Mouse (Mus musculus) forebrain, embryonic 12.5 days (tissue): ENCODE data around the gene Prkcb. TPM values are rescaled to one million over a fixed set of nuclear protein-coding genes. Genes with fewer than 3 reads are reported as not detected.

Experiments
- ATAC-seq: fragments of 200-750 bp; cut with Nextera tagmentation; 2 replicates; pipeline ENCODE4 v1.8.0; 2017; ENCODE audit warnings: moderate TSS enrichment; ENCODE audit not compliant: low FRiP score
- H3K27ac ChIP-seq: fragments of 300-500 bp; sonication (generic); 2 replicates; pipeline ENCODE4 v1.5.1; 2016; ENCODE audit warnings: mild to moderate bottlenecking
- H3K27me3 ChIP-seq: fragments of 300-500 bp; sonication (generic); 2 replicates; pipeline ENCODE4 v1.6.1; 2016; ENCODE audit warnings: mild to moderate bottlenecking
- H3K36me3 ChIP-seq: fragments of 300-500 bp; sonication (generic); replicated peaks from 2 replicates; pipeline ENCODE4 v1.6.1; 2016; ENCODE audit warnings: mild to moderate bottlenecking
- H3K4me1 ChIP-seq: fragments of 300-500 bp; sonication (generic); 2 replicates; pipeline ENCODE4 v1.6.1; 2016
- H3K4me2 ChIP-seq: fragments of 300-500 bp; sonication (generic); 2 replicates; pipeline ENCODE4 v1.6.1; 2016; ENCODE audit warnings: mild to moderate bottlenecking, moderate library complexity
- H3K4me3 ChIP-seq: fragments of 300-500 bp; sonication (generic); replicated peaks from 2 replicates; pipeline ENCODE4 v1.5.1; 2016; ENCODE audit warnings: mild to moderate bottlenecking
- H3K9ac ChIP-seq: fragments of 300-500 bp; sonication (generic); 2 replicates; pipeline ENCODE4 v1.6.1; 2016; ENCODE audit warnings: mild to moderate bottlenecking
- H3K9me3 ChIP-seq: fragments of 300-500 bp; sonication (generic); 2 replicates; pipeline ENCODE4 v1.6.1; 2016
- WGBS: fragments of 180-500 bp; shearing (Covaris S2); methylation state at CpG from one replicate; pipeline ENCODE4 v1.1.7; 2016; 5-methylcytosine and 5-hydroxymethylcytosine counted together
- polyA plus RNA-seq: library from polyadenylated mRNA; unstranded; fragments of >200 nt; fragmentation: Nextera tagmentation; extraction: Ambion mirVana; gene quantifications from 2 replicates; pipeline ENCODE4 v1.2.1, GENCODE M21; 2016

The Prkcb gene
- polyA plus RNA-seq, 1 experiment from 2014 or later, result 18.5 TPM

- ATAC-seq, result no peak
These were observed 240.1 kb downstream of the Prkcb start for GRCm38 (mm10) chr7:122528646-122529045.

GRCm38 (mm10) chr7:122533566-122534360, 245.2 kb downstream of the Prkcb start:
- Histone ChIP-seq H3K4me1 (peaks cover 4% of the 10 kb centered on the region), H3K36me3 (no peaks in the 10 kb centered on the region)
- 92% methylated on average over 9 of the region's 9 CpGs for WGBS

More at GRCm38 (mm10) chr7:122528646-122529045, 240.1 kb downstream of the Prkcb start:
- 98% methylated on average over 5 of the region's 5 CpGs for WGBS
- Histone ChIP-seq H3K4me3 (no peak overlapping the region), H3K9ac (no peak overlapping the region), H3K4me1 (peaks cover 4% of the 10 kb centered on the region), H3K36me3 (no peaks in the 10 kb centered on the region), H3K27me3 (no peaks in the 10 kb centered on the region), H3K4me2 (no peak overlapping the region), H3K27ac (no peak overlapping the region), H3K9me3 (no peaks in the 10 kb centered on the region)

GRCm38 (mm10) chr7:122544616-122545015, 256.1 kb downstream of the Prkcb start:
- H3K4me3 ChIP-seq, result no peak overlapping the region
- H3K36me3 ChIP-seq, result no peaks in the 10 kb centered on the region
- H3K27ac ChIP-seq, result no peak overlapping the region
- peaks cover 15% of the 10 kb centered on the region; the same call in 1 of the 2 replicates for H3K27me3 ChIP-seq
- H3K9me3 ChIP-seq, result no peaks in the 10 kb centered on the region
- no peaks in the 10 kb centered on the region; the same call in 1 of the 2 replicates for H3K4me1 ChIP-seq
- H3K9ac ChIP-seq, result no peak overlapping the region
- 88% methylated on average over 3 of the region's 3 CpGs for WGBS
- ATAC-seq, result no peak
- no peak overlapping the region for H3K4me2 ChIP-seq

More at GRCm38 (mm10) chr7:122533566-122534360, 245.2 kb downstream of the Prkcb start:
- Histone ChIP-seq H3K4me2 (no peak overlapping the region), H3K4me3 (no peak overlapping the region), H3K27ac (no peak overlapping the region), H3K27me3 (no peaks in the 10 kb centered on the region), H3K9ac (no peak overlapping the region), H3K9me3 (no peaks in the 10 kb centered on the region)
- no peak for ATAC-seq

- no peak overlapping the region for H3K4me2 ChIP-seq
- ATAC-seq, result no peak; the same call in 1 of the 2 replicates
- no peak overlapping the region for H3K9ac ChIP-seq
- peaks cover 25% of the 10 kb centered on the region for H3K4me1 ChIP-seq
- H3K27ac ChIP-seq, result no peak overlapping the region
- WGBS, result 27% methylated on average over 6 of the region's 6 CpGs
- H3K4me3 ChIP-seq, result no peak overlapping the region
- H3K9me3 ChIP-seq, result no peaks in the 10 kb centered on the region
- H3K36me3 ChIP-seq, result no peaks in the 10 kb centered on the region
- 0 out of 2 replicates have a peak, but pooled peaks cover 7% of the 10 kb centered on the region for H3K27me3 ChIP-seq
These were observed 268.1 kb downstream of the Prkcb start for GRCm38 (mm10) chr7:122556575-122557140.

GRCm38 (mm10) chr7:122558085-122558811, 269.7 kb downstream of the Prkcb start:
- Histone ChIP-seq H3K4me1 (peaks cover 25% of the 10 kb centered on the region), H3K36me3 (no peaks in the 10 kb centered on the region), H3K9ac (no peak overlapping the region), H3K4me2 (0 out of 2 replicates have a peak overlapping the region, but pooled peaks have one; percentile 2), H3K27me3 (0 out of 2 replicates have a peak, but pooled peaks cover 4% of the 10 kb centered on the region), H3K4me3 (no peak overlapping the region), H3K27ac (peak overlapping the region; percentile 65), H3K9me3 (no peaks in the 10 kb centered on the region)
- 26% methylated on average over 7 of the region's 7 CpGs for WGBS
- ATAC-seq, result peak; percentile 78

GRCm38 (mm10) chr7:122558912-122559311, 270.4 kb downstream of the Prkcb start:
- Histone ChIP-seq H3K27me3 (0 out of 2 replicates have a peak, but pooled peaks cover 4% of the 10 kb centered on the region), H3K4me3 (no peak overlapping the region), H3K9me3 (no peaks in the 10 kb centered on the region), H3K4me2 (no peak overlapping the region), H3K27ac (peak overlapping the region; percentile 32; the same call in 1 of the 2 replicates), H3K36me3 (no peaks in the 10 kb centered on the region), H3K4me1 (peaks cover 25% of the 10 kb centered on the region), H3K9ac (no peak overlapping the region)
- peak; percentile 69; the same call in 1 of the 2 replicates for ATAC-seq
- 9% methylated on average over 6 of the region's 6 CpGs for WGBS

GRCm38 (mm10) chr7:122562586-122562985, 274.0 kb downstream of the Prkcb start:
- ATAC-seq, result no peak
- Histone ChIP-seq H3K9ac (no peak overlapping the region), H3K36me3 (no peaks in the 10 kb centered on the region), H3K9me3 (no peaks in the 10 kb centered on the region), H3K27me3 (no peaks in the 10 kb centered on the region), H3K4me2 (no peak overlapping the region), H3K4me3 (no peak overlapping the region), H3K27ac (no peak overlapping the region), H3K4me1 (peaks cover 19% of the 10 kb centered on the region)
- 65% methylated on average over 5 of the region's 5 CpGs for WGBS

- 68% methylated on average over 1 of the region's 1 CpGs for whole genome bisulfite sequencing
- Histone ChIP-seq H3K4me2 (no peak overlapping the region), H3K36me3 (no peaks in the 10 kb centered on the region), H3K4me1 (no peaks in the 10 kb centered on the region), H3K27me3 (no peaks in the 10 kb centered on the region), H3K9me3 (no peaks in the 10 kb centered on the region), H3K4me3 (no peak overlapping the region), H3K9ac (no peak overlapping the region), H3K27ac (no peak overlapping the region)
- no peak for ATAC-seq
These were observed 276.8 kb downstream of the Prkcb start for GRCm38 (mm10) chr7:122565371-122565770.

GRCm38 (mm10) chr7:122566011-122566410, 277.5 kb downstream of the Prkcb start:
- no peak for ATAC-seq
- H3K9me3 ChIP-seq, result no peaks in the 10 kb centered on the region
- H3K36me3 ChIP-seq, result no peaks in the 10 kb centered on the region
- H3K4me3 ChIP-seq, result no peak overlapping the region
- no peak overlapping the region for H3K27ac ChIP-seq
- no peak overlapping the region for H3K9ac ChIP-seq
- no peak overlapping the region for H3K4me2 ChIP-seq
- H3K27me3 ChIP-seq, result no peaks in the 10 kb centered on the region
- WGBS, result 73% methylated on average over 7 of the region's 7 CpGs
- H3K4me1 ChIP-seq, result no peaks in the 10 kb centered on the region

GRCm38 (mm10) chr7:122568787-122569186, 280.2 kb downstream of the Prkcb start:
- 77% methylated on average over 7 of the region's 7 CpGs for WGBS

GRCm38 (mm10) chr7:122570407-122570806, 281.9 kb downstream of the Prkcb start:
- no peaks in the 10 kb centered on the region for H3K36me3 ChIP-seq
- no peak overlapping the region for H3K9ac ChIP-seq
- no peaks in the 10 kb centered on the region; the same call in 1 of the 2 replicates for H3K4me1 ChIP-seq
- WGBS, result 83% methylated on average over 4 of the region's 4 CpGs
- ATAC-seq, result no peak
- no peaks in the 10 kb centered on the region for H3K27me3 ChIP-seq
- H3K9me3 ChIP-seq, result no peaks in the 10 kb centered on the region
- H3K4me3 ChIP-seq, result no peak overlapping the region
- H3K27ac ChIP-seq, result no peak overlapping the region
- H3K4me2 ChIP-seq, result no peak overlapping the region

More at GRCm38 (mm10) chr7:122568787-122569186, 280.2 kb downstream of the Prkcb start:
- no peaks in the 10 kb centered on the region for H3K27me3 ChIP-seq
- H3K36me3 ChIP-seq, result no peaks in the 10 kb centered on the region
- no peak overlapping the region for H3K4me2 ChIP-seq
- no peak overlapping the region for H3K9ac ChIP-seq
- no peak for ATAC-seq
- H3K9me3 ChIP-seq, result no peaks in the 10 kb centered on the region
- no peaks in the 10 kb centered on the region for H3K4me1 ChIP-seq
- no peak overlapping the region for H3K4me3 ChIP-seq
- no peak overlapping the region for H3K27ac ChIP-seq

- no peaks in the 10 kb centered on the region for H3K36me3 ChIP-seq
- 89% methylated on average over 3 of the region's 3 CpGs for WGBS
- ATAC-seq, result no peak
These were observed 284.6 kb downstream of the Prkcb start for GRCm38 (mm10) chr7:122573101-122573635.

More at GRCm38 (mm10) chr7:122573101-122573635, 284.6 kb downstream of the Prkcb start:
- peaks cover 3% of the 10 kb centered on the region; the same call in 1 of the 2 replicates for H3K4me1 ChIP-seq
- no peak overlapping the region for H3K4me3 ChIP-seq
- H3K4me2 ChIP-seq, result no peak overlapping the region
- H3K9ac ChIP-seq, result no peak overlapping the region
- no peaks in the 10 kb centered on the region for H3K27me3 ChIP-seq
- no peaks in the 10 kb centered on the region for H3K9me3 ChIP-seq
- H3K27ac ChIP-seq, result no peak overlapping the region
